Mouse (Mus musculus): ENCODE measurements at regions not wholly inside any gene's neighbourhood (a gene's known extent, or its start where the extent isn't known, plus 50 kb on each side); places are given as distances from the start of the nearest gene placed in this dataset.

- no peak for DNase-seq (ENCODE audit: low spot score)
- intact Hi-C loops (cut with DNase I) = loop anchor here (2.0 kb wide), 1 partner anchor 165 kb away; no protein-coding TSS in a partner anchor
Observed at GRCm38 (mm10) chr12:94421743-94422142, 1270.3 kb upstream of the Flrt2 start.

- DNase-seq (ENCODE audit: low spot score) = no peak
- intact Hi-C loops (cut with DNase I) = loop anchor here (1.0 to 2.0 kb wide), 2 partner anchors 64 to 234 kb away; no protein-coding TSS in a partner anchor
Observed at GRCm38 (mm10) chr12:94424340-94424981, 1267.6 kb upstream of the Flrt2 start.

GRCm38 (mm10) chr12:94449517-94449916 lies 1242.5 kb upstream of the Flrt2 start:
- intact Hi-C loops (cut with DNase I) = no loop called here
- no peak for DNase-seq (ENCODE audit: low spot score)

- intact Hi-C loops (cut with DNase I) = no loop called here
- DNase-seq (ENCODE audit: low spot score) = no peak
Observed at GRCm38 (mm10) chr12:94468027-94468426, 1224.0 kb upstream of the Flrt2 start.

DNA sequence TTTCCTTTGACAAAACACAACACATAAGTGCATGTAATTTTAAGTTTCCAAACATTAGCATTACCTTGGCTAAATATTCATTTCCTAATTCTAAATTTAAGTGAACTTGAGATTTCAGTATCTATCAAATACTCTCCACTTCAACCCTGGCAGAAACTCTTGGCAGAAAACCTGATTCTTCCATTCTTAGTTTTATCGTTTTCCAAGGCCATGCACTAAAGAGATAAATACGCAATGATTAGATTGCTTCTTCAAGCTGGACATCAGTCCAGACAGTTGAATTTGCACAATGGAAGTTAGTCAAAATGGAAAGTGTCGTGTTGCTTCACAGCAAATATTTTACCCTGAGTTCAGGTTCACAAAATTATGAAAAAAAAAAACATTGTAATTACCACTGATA lies 1223.4 kb upstream of the Flrt2 start:
- no peak for DNase-seq (ENCODE audit: low spot score)
- intact Hi-C loops (cut with DNase I) = no loop called here

DNA sequence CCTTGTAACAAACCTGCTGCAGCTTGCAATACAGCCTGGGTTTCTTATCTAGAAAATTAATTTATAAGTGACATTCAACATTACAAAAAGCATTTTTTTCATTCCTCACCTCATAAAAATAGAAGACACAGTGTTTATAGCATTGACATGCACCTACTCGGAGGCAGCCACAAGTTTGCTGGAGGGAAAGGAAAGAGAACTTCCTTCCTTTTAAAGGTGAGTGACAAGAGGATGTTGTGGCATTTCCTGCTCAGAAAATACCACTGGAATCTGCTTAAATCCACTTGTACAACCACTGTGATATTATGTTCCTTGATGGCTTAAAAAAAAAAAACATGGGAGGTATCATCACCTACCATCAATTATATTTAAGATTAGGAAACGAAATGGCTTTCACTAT lies 1222.2 kb upstream of the Flrt2 start:
- intact Hi-C loops (cut with DNase I) = no loop called here

DNA sequence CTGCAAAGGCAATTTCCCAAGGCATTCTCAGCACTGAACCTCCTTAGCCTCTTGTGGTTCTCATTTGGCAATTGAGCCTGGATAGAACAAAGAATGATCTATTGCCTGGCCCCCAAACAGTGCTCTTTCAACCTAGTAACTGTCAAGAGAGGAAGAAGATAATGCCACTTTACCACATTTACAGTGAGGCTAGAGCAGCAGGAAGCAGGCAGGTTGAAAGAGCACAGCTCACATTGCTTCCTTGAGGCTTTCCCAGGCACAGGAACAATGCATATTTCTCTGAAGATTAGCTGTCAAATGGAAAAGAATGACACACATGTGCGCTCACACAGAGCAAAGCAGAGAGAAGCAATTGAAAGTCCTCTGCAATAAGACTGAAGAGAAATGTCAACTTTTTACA lies 1221.0 kb upstream of the Flrt2 start:
- DNase-seq (ENCODE audit: low spot score) = no peak
- intact Hi-C loops (cut with DNase I) = no loop called here

More for the DNA sequence above, 1222.2 kb upstream of the Flrt2 start:
- no peak for DNase-seq (ENCODE audit: low spot score)

DNA sequence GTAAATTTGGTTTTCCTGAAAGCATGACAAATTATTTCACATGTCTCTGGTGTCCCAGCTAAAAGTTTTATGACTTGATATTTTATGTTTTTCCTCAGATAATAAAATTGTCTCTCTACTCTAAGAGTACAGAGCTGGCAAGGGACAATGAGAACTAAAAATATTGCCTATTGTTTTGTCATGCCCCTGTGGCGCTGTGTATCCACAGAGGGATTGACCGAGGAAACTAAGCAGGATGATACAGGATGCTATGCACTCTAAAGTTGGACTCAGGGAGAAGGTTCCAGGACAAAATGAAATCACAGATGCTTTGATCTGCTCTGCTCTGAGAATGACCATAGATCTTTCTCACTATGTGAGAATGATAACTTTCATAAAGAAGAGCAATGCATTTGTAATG lies 1203.3 kb upstream of the Flrt2 start:
- no peak for DNase-seq (ENCODE audit: low spot score)
- intact Hi-C loops (cut with DNase I) = loop anchor here (2.0 to 10.0 kb wide), 2 partner anchors 64 to 96 kb away; no protein-coding TSS in a partner anchor

- intact Hi-C loops (cut with DNase I) = no loop called here
Observed at GRCm38 (mm10) chr12:94508099-94508498, 1183.9 kb upstream of the Flrt2 start.

DNA sequence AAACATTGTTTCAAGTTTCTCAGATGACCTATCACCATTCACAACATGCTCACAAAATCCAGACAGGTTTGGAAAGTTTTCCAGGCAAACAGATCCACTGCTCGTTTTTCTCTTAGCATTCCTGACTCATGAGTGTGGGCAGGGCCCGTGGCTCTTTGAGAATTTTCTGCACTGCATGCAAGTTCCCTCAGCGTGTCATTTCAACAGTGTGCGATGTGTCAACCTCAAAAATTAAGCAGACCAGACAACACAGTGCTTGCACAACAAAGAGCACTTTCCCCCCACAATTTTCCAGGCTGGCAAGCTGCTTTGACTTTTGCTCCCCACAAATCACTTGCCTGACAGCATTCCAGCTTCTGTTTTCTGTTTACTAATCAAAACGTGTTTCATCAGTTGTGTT lies 1182.2 kb upstream of the Flrt2 start:
- intact Hi-C loops (cut with DNase I) = no loop called here
- no peak for DNase-seq (ENCODE audit: low spot score)

More at GRCm38 (mm10) chr12:94508099-94508498, 1183.9 kb upstream of the Flrt2 start:
- no peak for DNase-seq (ENCODE audit: low spot score)

DNA sequence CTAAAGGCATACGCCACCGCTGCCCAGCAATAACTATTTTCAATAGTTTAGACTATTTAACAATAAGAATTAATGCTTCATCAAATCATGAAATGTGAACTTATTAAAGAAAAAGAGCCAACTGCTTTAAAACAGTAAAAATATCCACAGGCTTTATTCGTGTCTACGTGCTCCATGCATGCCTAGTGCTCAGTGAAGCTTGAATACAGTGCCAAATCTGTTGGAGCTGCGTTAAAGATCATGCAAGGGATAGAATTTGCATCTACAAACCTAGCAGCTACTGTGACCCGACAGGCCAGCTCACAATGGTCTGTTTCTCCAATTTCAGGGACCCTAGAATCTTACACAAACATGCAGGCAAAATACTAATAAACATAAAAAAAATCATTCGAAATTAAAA lies 1147.3 kb upstream of the Flrt2 start:
- DNase-seq (ENCODE audit: low spot score) = no peak
- intact Hi-C loops (cut with DNase I) = no loop called here

GRCm38 (mm10) chr12:94560374-94561194 lies 1131.4 kb upstream of the Flrt2 start:
- intact Hi-C loops (cut with DNase I) = no loop called here
- no peak for DNase-seq (ENCODE audit: low spot score)

DNA sequence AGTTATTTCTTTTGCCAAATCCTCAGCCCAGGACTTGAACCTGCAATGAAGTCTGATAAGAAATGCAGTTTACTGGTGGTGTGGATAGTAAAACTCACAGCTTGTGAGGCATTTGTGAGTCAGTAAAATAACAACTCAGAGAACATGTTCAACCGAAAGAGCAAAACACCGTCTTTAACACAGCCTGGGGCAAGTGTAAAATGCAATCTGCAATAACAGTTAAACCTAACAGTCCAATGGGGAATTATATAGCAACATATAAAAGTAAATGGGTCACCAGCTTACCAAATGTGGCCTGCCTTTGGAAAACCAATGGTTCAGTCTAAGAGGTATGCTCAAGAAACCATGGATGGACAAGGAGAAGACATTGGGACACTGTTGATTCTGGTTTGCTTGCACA lies 1117.0 kb upstream of the Flrt2 start:
- DNase-seq (ENCODE audit: low spot score) = no peak
- intact Hi-C loops (cut with DNase I) = no loop called here

DNA sequence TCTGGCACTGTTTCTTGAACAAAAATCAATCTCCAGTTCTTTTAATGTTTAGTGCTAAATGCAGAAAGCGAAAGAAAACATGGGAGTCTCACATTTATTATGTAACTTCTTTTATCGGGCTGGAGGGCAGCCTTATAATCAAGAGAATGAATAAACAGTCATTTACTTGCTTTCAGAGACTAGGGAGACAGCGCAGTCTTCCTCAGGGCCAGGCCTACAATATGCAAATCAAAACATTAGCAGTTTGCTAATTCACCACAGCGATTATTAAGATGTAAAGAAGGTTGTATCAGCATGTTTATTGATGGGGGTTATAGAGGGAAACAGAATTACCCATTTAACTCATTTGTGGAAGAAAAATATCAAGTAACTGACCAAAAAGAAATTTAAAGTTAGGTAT lies 1111.7 kb upstream of the Flrt2 start:
- intact Hi-C loops (cut with DNase I) = loop anchor here (10.0 kb wide), 2 partner anchors 96 to 1114 kb away; partner anchors contain the start of gene Flrt2
- DNase-seq (ENCODE audit: low spot score) = no peak

DNA sequence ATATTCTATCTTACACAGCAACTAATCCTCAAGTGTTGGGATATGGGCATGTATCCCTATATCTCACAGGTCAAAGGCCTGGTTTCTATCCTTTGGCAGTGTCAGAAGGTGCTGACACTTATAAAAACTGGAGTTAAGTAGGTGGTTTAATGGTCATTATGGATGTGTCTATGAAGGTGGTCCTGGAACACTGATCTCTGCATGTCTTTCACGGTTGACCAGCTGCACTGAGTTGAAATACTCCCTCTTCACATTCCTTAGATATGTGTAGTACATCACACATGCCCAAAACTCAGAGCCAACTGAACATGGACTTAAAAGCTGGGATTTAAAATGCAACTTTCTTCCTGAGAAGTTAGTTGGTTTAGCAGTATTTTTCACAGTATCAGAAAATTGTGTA lies 1107.7 kb upstream of the Flrt2 start:
- DNase-seq (ENCODE audit: low spot score) = no peak
- intact Hi-C loops (cut with DNase I) = loop anchor here (10.0 kb wide), 2 partner anchors 100 to 1110 kb away; partner anchors contain the start of gene Flrt2

DNA sequence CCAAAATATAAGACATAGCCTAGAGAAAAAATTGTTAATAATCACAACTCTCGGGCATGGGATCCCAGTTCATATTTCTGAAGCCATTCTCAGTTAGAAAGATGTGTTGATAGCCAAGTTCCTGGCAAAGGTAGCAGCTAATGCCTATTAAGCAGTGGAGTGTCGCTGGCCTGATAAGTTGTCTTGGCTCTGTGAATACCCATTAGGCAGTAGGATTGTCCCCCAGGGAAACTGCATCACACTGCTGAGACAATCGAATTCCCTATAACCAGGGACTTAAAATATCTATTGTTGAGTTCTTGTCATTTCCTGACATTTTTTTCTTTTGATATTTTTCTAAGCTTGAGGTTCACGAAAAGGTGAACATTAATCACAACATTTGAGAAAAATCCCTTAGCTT lies 1105.0 kb upstream of the Flrt2 start:
- intact Hi-C loops (cut with DNase I) = loop anchor here (2.0 to 10.0 kb wide), 4 partner anchors 102 to 1108 kb away; partner anchors contain the start of gene Flrt2
- DNase-seq (ENCODE audit: low spot score) = no peak

DNA sequence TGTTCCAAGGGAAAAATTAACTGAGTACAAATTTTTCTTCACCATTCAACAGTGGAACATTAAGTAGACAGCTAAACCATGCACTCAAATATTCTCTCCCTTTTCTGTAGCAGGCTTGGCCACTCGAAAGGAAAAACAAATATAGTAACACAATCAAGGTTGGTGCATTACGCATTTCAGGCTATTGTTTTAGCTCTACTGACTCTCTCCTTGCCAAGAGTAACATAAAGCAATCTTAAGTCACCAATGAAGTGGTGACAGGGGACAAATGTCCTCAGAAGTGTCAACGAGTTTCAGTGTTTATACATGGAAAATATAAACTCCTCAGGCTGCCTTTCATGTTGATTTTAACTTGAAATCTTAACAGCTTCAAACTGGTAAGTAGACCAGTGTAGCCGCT lies 1103.4 kb upstream of the Flrt2 start:
- intact Hi-C loops (cut with DNase I) = loop anchor here (5.0 to 10.0 kb wide), 3 partner anchors 104 to 1106 kb away; partner anchors contain the start of gene Flrt2
- DNase-seq (ENCODE audit: low spot score) = no peak

DNA sequence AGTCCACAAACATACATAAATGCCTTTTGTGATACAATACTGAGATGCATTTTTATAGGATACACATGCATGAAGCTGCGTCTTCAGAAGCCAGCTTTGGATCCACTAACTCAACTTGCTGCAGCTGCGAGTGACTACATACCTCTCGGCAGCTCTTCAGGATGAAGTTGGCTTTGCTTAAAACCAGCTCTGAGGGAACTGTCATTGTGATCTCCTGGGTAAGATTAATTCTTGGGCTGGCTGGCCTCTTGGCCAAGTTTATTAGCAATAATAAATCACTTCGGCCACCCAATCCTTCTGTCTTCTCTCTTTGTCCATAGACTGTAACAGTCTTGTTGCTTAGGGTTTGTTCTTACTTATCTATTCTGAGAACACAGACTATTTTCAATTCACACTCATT lies 1103.0 kb upstream of the Flrt2 start:
- DNase-seq (ENCODE audit: low spot score) = no peak
- intact Hi-C loops (cut with DNase I) = loop anchor here (5.0 to 10.0 kb wide), 3 partner anchors 104 to 1106 kb away; partner anchors contain the start of gene Flrt2

- DNase-seq (ENCODE audit: low spot score) = no peak
- intact Hi-C loops (cut with DNase I) = no loop called here
Observed at GRCm38 (mm10) chr12:94605566-94605965, 1086.5 kb upstream of the Flrt2 start.

DNA sequence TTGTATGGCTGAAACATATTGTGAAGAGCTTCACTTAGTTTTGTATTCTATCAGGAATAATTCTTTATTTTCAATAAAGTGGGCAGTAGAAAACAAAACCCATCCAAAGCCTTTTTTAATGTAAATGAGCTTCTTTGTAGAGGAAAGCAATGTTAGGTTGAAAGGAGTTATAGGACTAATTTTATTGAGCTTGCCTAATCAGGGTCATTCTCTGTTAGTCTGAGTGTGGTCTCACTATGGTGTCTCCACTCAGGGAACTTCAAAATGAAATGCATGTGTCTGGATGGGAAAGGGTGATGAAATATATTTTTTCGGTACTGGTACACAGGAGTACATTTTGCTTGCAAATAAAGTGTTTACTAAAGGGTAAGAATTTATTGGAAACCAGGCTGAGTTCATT lies 1055.5 kb upstream of the Flrt2 start:
- no peak for DNase-seq (ENCODE audit: low spot score)
- intact Hi-C loops (cut with DNase I) = no loop called here

DNA sequence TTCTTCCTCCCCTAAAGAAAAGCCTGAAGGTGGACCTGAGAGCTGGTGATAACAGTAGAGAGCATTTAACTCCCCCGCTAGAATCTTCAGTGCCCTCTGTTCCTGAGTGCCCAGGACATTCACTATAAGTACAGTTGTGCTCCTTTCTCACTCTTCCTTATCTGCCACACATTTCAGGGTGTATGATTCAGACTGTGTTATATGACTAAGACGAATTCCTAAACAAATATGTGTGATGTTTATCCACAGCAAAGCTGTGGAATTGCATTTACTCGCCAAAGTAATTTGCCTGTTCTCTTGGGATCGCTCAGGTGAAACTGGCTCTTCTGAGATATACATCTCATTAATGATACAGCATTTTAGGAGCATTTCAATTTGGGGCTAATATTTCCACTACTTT lies 1051.9 kb upstream of the Flrt2 start:
- intact Hi-C loops (cut with DNase I) = no loop called here
- no peak for DNase-seq (ENCODE audit: low spot score)
